Mouse (Mus musculus) sigmoid colon, adult 10 weeks (tissue): Measurements from ENCODE around the gene Chkb. TPM values are rescaled to one million over a fixed set of nuclear protein-coding genes. Genes with fewer than 3 reads are reported as not detected.

ENCODE experiments used
- polyA plus RNA-seq: library from polyadenylated mRNA; stranded (reverse); fragments of 350-450 nt; fragmentation: Illumina TruSeq; extraction: RNeasy Lipid Tissue Mini Kit (QIAGEN cat#74804); gene quantifications from one replicate; pipeline ENCODE4 v1.2.3, GENCODE M21; 2014; ENCODE audit warnings: low read depth, low replicate concordance

Chkb gene
- polyA plus RNA-seq, result 107 TPM

DNA sequence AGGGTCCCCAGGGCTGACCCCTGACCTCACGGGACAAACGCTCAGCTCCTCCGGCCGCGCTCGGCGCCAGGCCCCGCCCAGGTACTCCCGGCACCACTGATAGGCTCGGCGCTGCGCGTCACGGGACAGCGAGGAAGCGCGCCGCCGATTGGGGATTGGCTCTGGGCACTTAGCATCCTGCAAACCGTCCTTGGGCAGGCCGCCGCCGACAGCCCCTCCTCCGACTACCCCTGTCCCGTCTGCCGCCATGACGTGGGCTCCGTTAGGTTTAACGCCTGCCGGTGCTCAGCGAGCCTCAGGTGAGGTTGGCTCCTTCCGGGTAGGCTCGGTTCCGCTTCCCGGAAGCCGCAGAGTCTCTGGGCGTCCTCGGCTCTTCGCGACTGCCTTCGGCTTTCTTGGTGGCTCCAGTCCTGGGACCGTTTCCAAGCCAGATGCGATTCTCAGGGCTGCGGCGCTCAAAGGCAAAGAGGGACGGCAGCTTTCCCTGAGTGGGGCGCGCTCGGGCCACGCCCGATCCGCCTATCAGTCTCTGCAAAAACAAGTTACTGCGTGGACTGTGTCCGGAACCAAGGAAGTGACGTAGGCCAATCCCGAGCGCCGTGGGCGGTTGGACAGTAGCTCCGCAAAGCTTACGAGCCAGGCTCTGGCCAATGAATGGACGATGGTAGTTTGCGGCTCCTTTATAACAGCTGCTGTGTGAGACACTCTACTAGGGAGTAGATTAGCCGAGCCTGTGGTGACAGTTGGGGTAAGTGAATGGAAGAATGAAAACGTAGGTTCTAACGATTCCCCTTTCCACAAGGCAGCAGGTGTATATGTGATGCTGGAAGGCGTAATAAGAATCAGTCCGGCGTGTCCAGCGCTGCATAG is at the start of gene Chkb, which contains the start of the genes C730034F03Rik and Gm44502:
Chkb (minus strand) TSS at position 557 of the 870 bp plus-strand sequence.
C730034F03Rik (plus strand) TSS at position 238 of the 870 bp plus-strand sequence.
Gm44502 (minus strand) TSS at position 345 of the 870 bp plus-strand sequence.

DNA sequence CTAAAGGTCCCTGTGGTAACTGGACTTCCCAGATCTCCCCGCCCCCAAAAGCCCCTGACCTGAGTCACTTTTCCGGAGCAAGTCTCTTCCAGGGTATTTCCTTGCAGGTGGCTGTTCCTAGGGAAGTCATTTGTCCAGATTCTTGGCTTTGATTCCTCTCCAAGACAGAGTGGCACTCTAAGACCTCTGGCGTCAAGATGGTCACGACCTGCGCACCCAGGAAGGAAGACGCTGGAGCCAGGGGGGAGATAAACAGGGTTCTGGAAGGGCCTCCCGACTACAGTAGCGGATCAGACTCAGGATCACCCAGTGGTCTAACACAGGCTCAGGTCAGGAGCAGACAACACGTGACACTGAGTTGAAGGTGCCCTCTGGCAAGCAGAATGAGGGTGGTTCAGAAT is 47.4 kb upstream of the Chkb start, which contains the start of gene Arsa:
Arsa (minus strand) TSS at position 335 of the 401 bp plus-strand sequence.

GRCm38 (mm10) chr15:89453865-89454478 is 24.3 kb upstream of the Chkb start, which contains the start of gene Mapk8ip2:
TSS of gene Mapk8ip2 (plus strand) at chr15:89453913.

GRCm38 (mm10) chr15:89425711-89426121 is 4.0 kb downstream of the Chkb start, which contains the start of gene Cpt1b:
TSS of gene Cpt1b (minus strand) at chr15:89425863.

DNA sequence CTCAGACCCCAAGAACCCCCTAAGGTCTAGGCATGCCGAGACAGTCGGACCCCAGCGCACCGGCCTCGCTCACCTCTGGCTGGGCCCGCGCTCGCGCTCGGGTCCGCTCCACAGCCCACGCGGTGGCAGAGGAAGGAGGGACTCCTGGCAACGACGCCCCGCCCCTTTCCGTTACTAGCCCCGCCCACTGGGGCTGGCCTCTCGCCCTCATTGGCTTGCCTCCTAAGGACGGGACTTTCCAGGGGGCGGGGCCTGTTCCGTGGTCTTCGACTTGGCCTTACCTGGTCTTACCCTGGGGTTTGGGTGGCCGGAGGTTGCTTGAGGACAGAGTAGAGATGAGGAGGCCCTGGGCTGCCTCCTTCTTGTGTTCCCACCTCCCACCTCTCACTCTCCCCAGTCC is 19.6 kb downstream of the Chkb start, which contains the start of gene Syce3:
Syce3 (minus strand) TSS at position 386 of the 400 bp plus-strand sequence.

DNA sequence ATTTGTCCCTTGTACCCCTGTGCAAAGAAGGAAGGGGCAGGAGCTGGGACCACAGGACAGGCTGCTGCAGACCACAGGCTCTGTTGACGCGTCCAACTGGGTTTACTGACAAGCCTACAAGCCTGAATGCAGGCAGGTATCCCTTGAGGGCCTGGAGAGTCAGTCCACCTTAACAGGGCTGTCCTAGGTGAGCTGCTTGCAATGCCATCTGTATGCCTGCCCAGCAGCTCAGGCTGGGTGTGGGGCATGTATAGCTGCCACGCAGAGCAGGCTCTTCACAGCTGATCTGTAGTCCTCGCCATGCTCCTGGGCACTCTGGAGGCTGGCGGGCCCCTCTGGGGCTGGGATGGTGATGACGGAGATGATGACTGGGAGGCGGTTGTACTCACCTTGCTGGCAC is 45.1 kb downstream of the Chkb start, which contains the start of gene Klhdc7b:
Klhdc7b (plus strand) TSS at position 301 of the 400 bp plus-strand sequence.

GRCm38 (mm10) chr15:89378831-89379401 is 50.8 kb downstream of the Chkb start, which contains the start of gene Odf3b:
TSS of gene Odf3b (minus strand) at chr15:89379282.

GRCm38 (mm10) chr15:89376957-89377356 is 52.8 kb downstream of the Chkb start, which contains the start of gene Tymp:
TSS of gene Tymp (minus strand) at chr15:89377039.

Other genes starting within 250 kb of the Chkb start
- 8.3 TPM for gene Plxnb2, start 249.1 kb downstream of the Chkb start, polyA plus RNA-seq
- gene Dennd6b, start 233.4 kb downstream of the Chkb start, polyA plus RNA-seq, result 0.66 TPM
- gene Ppp6r2, start 218.4 kb downstream of the Chkb start, polyA plus RNA-seq, result 12.7 TPM
- gene Sbf1, start 114.6 kb downstream of the Chkb start, polyA plus RNA-seq, result 4.3 TPM
- gene Adm2, start 107.2 kb downstream of the Chkb start, polyA plus RNA-seq, result not detected
- not detected for gene Miox, start 95.5 kb downstream of the Chkb start, polyA plus RNA-seq
- gene Lmf2, start 74.2 kb downstream of the Chkb start, polyA plus RNA-seq, result 5.0 TPM
- gene Ncaph2, start 74.2 kb downstream of the Chkb start, polyA plus RNA-seq, result 11.4 TPM
- 0.54 TPM for gene Sco2, start 56.1 kb downstream of the Chkb start, polyA plus RNA-seq
- not detected for gene Tymp, start 52.9 kb downstream of the Chkb start, polyA plus RNA-seq
- not detected for gene Odf3b, start 50.6 kb downstream of the Chkb start, polyA plus RNA-seq
- gene Klhdc7b, start 45.0 kb downstream of the Chkb start, polyA plus RNA-seq, result not detected
- gene Syce3, start 19.4 kb downstream of the Chkb start, polyA plus RNA-seq, result not detected
- not detected for gene Cpt1b, start 4.0 kb downstream of the Chkb start, polyA plus RNA-seq
- 3.1 TPM for gene C730034F03Rik, start 319 bp downstream of the Chkb start, polyA plus RNA-seq
- gene Gm44502, start 212 bp downstream of the Chkb start, polyA plus RNA-seq, result 0.19 TPM
- 0.63 TPM for gene Mapk8ip2, start 24.0 kb upstream of the Chkb start, polyA plus RNA-seq
- 3.2 TPM for gene Arsa, start 47.5 kb upstream of the Chkb start, polyA plus RNA-seq
- gene Shank3, start 69.7 kb upstream of the Chkb start, polyA plus RNA-seq, result 0.22 TPM
- not detected for gene Acr, start 138.4 kb upstream of the Chkb start, polyA plus RNA-seq
- gene Rabl2, start 162.0 kb upstream of the Chkb start, polyA plus RNA-seq, result 9.3 TPM